Mouse (Mus musculus) liver, embryonic 14.5 days (tissue): ENCODE results near the gene Mbd6. TPM values are rescaled to one million over a fixed set of nuclear protein-coding genes. Genes with fewer than 3 reads are reported as not detected.

Experiments used
- ATAC-seq: fragments of 200-750 bp; cut with Nextera tagmentation; 2 replicates; pipeline ENCODE4 v1.8.0; 2017; ENCODE audit warnings: moderate number of reproducible peaks, mild to moderate bottlenecking, moderate library complexity; ENCODE audit not compliant: insufficient read depth
- DNase-seq, 3 experiments: peaks; one replicate each; pipeline ENCODE4 v3.0.0-alpha.2; 2012 to 2013; ENCODE audit warnings: low read depth in 3 of 3, low spot score in 3 of 3
- H3K27ac ChIP-seq: fragments of 300-500 bp; sonication (generic); 2 replicates; pipeline ENCODE4 v1.5.1; 2014; ENCODE audit warnings: moderate library complexity, mild to moderate bottlenecking, control low read depth, inconsistent platforms
- H3K27me3 ChIP-seq: fragments of 300-500 bp; sonication (generic); 2 replicates; pipeline ENCODE4 v1.6.1; 2014; ENCODE audit warnings: mild to moderate bottlenecking, low read length, moderate library complexity; ENCODE audit not compliant: control insufficient read depth, insufficient read depth
- H3K36me3 ChIP-seq: fragments of 300-500 bp; sonication (generic); replicated peaks from 2 replicates; pipeline ENCODE4 v1.6.1; 2014; ENCODE audit warnings: low read depth; ENCODE audit not compliant: control insufficient read depth, insufficient read depth
- H3K4me1 ChIP-seq, 2 experiments: fragments of 200-500 bp in 1 of 2; fragments of 300-500 bp in 1 of 2; sonication (generic) in 1 of 2; replicated peaks; 2 replicates each; pipeline ENCODE4 v1.6.1; 2012 to 2014; ENCODE audit warnings: antibody characterized with exemption in 1 of 2, inconsistent platforms in 1 of 2, low read length in 1 of 2; ENCODE audit not compliant: control insufficient read depth in 2 of 2, insufficient read depth in 2 of 2
- H3K4me2 ChIP-seq: fragments of 300-500 bp; sonication (generic); 2 replicates; pipeline ENCODE4 v1.6.1; 2014; ENCODE audit warnings: low read depth, mild to moderate bottlenecking, control low read depth, moderate library complexity
- H3K4me3 ChIP-seq, 2 experiments: fragments of 200-500 bp in 1 of 2; fragments of 300-500 bp in 1 of 2; sonication (generic) in 1 of 2; 2 replicates each; pipeline ENCODE4 v1.5.1; 2012 to 2014; ENCODE audit warnings: low read depth in 2 of 2, low read length in 2 of 2, mild to moderate bottlenecking in 2 of 2, control low read depth in 1 of 2, inconsistent platforms in 1 of 2, moderate library complexity in 1 of 2; ENCODE audit not compliant: insufficient read depth in 1 of 2
- H3K9ac ChIP-seq: fragments of 300-500 bp; sonication (generic); replicated peaks from 2 replicates; pipeline ENCODE4 v1.6.1; 2014; ENCODE audit warnings: mild to moderate bottlenecking, control low read depth, moderate library complexity
- H3K9me3 ChIP-seq: fragments of 300-500 bp; sonication (generic); 2 replicates; pipeline ENCODE4 v1.6.1; 2016; ENCODE audit warnings: low read length, mixed read lengths; ENCODE audit not compliant: control insufficient read depth
- CTCF ChIP-seq: IDR thresholded peaks from 2 replicates; pipeline ENCODE4 v1.5.1; 2016; ENCODE audit warnings: antibody characterized with exemption, low read depth, control low read depth
- EP300 ChIP-seq: IDR thresholded peaks from 2 replicates; pipeline ENCODE4 v1.6.1; 2016; ENCODE audit warnings: antibody characterized with exemption, low read depth
- WGBS: fragments of 180-500 bp; shearing (Covaris S2); extraction: QIAGEN DNeasy Blood & Tissue Kit; methylation state at CpG from one replicate; pipeline ENCODE4 v1.1.7; 2014; ENCODE audit not compliant: insufficient replicate concordance; 5-methylcytosine and 5-hydroxymethylcytosine counted together
- polyA plus RNA-seq, 2 experiments: library from polyadenylated mRNA; depleted of rRNA in 1 of 2; stranded (reverse) in 1 of 2; unstranded in 1 of 2; fragments of >200 nt; fragmentation: Nextera tagmentation in 1 of 2; extraction: Ambion mirVana in 1 of 2; gene quantifications; 2 replicates each; pipeline versions ENCODE4 v1.2.1 to v1.2.3; 2012 to 2014

The Mbd6 gene
- polyA plus RNA-seq, 2 experiments, result 5.6 to 11.0 TPM

DNA sequence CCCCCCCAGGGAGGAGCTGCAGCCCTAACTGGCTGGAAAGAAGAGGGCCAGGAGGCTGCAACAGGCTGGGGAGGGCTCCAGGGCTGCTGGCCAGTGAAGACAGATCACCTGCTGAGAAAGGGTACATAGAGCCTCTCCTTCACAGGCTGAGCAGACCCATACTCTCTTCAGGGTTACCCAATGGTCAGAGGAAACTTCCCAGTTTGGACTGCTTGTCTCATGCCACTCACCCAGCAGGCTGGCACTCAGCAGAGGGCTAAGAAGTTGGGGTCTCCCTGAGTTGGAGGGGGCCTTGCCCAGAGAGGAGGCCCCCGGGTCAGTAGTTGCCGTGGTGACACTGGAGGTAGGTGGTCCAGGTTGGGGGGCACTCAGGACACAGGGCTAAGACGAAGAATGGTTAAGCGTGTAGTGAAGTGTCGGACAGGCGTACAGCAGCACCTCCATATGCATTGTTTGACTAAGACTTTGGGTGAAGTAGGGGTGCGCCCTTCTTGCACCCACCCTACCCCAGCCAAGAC is 4.7 kb downstream of the Mbd6 start:
- Histone ChIP-seq H3K27me3 (no peaks in the 10 kb centered on the region), H3K27ac (no peak overlapping the region), H3K9me3 (no peaks in the 10 kb centered on the region; the same call in 1 of the 2 replicates), H3K9ac (no peak overlapping the region), H3K4me1 (peaks cover 0 to 13% of the 10 kb centered on the region in 2 experiments; a peak in 2 of 4 replicates), H3K36me3 (peaks cover 64% of the 10 kb centered on the region), H3K4me3 (no peak overlapping the region), H3K4me2 (no peak overlapping the region)
- DNase-seq, result no peak
- WGBS, result 94% methylated on average over 7 of the region's 7 CpGs
- ATAC-seq, result no peak
- TF ChIP-seq EP300 (no peak), CTCF (no peak)

DNA sequence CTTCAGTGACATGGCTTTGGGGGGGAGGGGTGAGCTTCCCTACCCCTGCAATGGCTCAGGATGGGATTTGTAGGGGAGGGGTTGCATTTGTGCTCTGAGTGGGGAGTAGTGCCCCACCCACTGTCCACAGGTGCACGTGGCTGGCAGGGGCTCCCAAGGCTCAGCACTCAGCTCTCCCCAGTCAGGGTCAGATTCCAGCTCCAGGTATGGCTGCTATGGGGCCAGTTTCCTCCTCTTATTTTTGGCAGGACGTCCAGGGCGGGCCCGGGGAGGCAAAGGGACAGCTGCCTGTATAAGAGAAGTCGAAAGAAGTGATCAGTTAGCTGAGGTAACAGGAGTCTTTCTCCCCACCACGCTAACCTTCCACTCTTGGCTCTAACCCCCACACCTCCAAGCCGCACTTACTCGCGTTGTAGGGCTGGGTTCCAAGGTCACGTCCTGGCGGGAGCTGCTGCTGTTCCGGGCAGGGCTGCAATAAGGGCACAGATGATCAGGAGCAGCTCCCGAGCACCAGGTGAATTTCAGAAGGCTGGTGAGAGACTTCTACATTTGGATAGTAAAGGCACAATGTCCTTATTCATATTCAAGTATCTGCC is 6.1 kb downstream of the Mbd6 start:
- Histone ChIP-seq H3K27ac (no peak overlapping the region), H3K9me3 (no peaks in the 10 kb centered on the region; the same call in 1 of the 2 replicates), H3K4me3 (no peak overlapping the region), H3K9ac (no peak overlapping the region), H3K4me1 (peaks cover 0 to 11% of the 10 kb centered on the region in 2 experiments; a peak in 2 of 4 replicates), H3K36me3 (peaks cover 70% of the 10 kb centered on the region), H3K4me2 (no peak overlapping the region), H3K27me3 (no peaks in the 10 kb centered on the region)
- TF ChIP-seq EP300 (no peak), CTCF (no peak)
- ATAC-seq (no peak), DNase-seq (no peak)
- 76% methylated on average over 13 of the region's 13 CpGs for WGBS

DNA sequence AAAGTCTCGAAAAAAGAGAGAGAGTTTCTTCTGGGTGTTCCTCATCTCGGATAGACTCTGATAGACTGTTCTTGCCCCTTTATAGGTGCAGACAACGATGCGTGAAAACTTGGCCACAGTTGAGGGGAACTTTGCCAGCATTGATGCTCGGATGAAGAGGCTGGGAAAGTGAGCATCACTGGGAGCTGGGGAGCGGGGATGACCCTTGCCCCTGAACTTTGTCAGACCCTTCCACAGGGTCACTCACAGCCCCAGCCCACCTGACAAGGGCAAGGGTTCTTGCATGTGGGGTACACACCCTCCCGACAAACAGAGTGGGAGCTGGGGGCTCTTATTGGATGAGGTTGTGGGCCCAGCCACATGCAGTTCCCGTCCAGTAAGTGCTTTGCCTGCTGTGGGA is 7.5 kb downstream of the Mbd6 start:
- Histone ChIP-seq H3K9ac (no peak overlapping the region), H3K27ac (no peak overlapping the region), H3K4me1 (no peaks in the 10 kb centered on the region), H3K9me3 (no peaks in the 10 kb centered on the region; the same call in 1 of the 2 replicates), H3K4me3 (no peak overlapping the region), H3K4me2 (no peak overlapping the region), H3K36me3 (peaks cover 75% of the 10 kb centered on the region), H3K27me3 (no peaks in the 10 kb centered on the region)
- DNase-seq, result no peak
- no peak for ATAC-seq
- WGBS, result 82% methylated on average over 8 of the region's 8 CpGs
- TF ChIP-seq CTCF (no peak), EP300 (no peak)

DNA sequence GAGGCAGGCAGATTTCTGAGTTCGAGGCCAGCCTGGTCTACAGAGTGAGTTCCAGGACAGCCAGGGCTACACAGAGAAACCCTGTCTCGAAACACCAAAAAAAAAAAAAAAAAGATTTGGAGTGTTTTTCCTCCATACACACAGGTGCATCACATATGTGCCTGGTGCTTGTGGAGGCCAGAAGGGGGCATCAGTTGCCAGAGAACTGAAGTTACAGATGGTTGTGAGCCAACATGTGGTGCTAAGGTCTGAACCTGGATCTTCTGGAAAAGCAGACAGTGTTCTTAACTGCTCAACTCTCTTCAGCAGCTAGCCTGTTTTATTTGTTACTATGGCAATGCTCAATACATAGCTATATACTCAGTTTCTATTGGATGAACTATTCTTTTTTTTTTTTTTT is 9.1 kb downstream of the Mbd6 start:
- no peak for DNase-seq
- Histone ChIP-seq H3K27me3 (no peaks in the 10 kb centered on the region), H3K4me3 (no peak overlapping the region), H3K27ac (no peak overlapping the region), H3K4me2 (no peak overlapping the region), H3K9me3 (no peaks in the 10 kb centered on the region; the same call in 1 of the 2 replicates), H3K36me3 (peaks cover 78% of the 10 kb centered on the region), H3K9ac (no peak overlapping the region), H3K4me1 (no peaks in the 10 kb centered on the region)
- ATAC-seq, result no peak
- WGBS, result 89% methylated on average over 1 of the region's 2 CpGs
- TF ChIP-seq EP300 (no peak), CTCF (peak; percentile 46)

DNA sequence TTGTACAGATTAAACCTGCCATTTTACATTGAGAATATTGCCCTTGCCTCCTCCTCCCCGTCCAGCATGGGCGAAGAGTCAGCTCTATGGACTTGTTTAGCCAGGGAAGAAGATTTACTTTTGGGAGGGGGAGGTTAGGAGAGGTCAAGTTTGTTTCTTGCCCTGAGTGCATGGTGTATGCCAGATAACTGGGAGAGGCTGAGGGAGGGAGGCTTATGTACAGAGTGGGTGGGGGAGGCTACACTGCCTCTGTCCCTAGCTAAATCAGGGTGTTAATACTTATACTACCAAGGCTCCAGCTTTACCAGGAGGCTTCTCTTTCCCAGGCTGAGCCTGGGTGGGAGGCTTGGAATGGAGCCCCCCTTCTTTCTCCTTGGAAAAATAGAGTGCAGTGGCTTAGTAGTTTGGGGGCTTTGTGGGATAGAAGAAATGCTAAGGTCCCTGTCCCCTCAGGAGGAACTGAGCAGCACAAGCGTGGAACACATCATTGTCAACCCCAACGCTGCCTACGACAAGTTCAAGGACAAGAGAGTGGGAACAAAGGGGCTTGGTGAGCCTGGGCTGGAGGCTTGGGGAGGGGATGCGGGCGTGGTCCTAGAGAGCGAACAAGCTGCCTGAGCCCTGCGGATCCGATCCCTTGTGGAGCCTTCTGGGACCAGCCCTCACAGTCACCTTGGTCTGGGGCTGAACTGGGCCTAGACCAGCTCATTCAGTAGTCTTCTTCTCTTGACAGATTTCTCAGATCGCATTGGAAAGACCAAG is 14.4 kb downstream of the Mbd6 start:
- Histone ChIP-seq H3K9ac (no peak overlapping the region), H3K9me3 (no peaks in the 10 kb centered on the region), H3K27me3 (no peaks in the 10 kb centered on the region), H3K4me2 (no peak overlapping the region), H3K4me3 (no peak overlapping the region), H3K4me1 (peaks cover 3 to 13% of the 10 kb centered on the region in 2 experiments; a peak in 3 of 4 replicates), H3K27ac (no peak overlapping the region), H3K36me3 (peaks cover 38% of the 10 kb centered on the region)
- WGBS, result 84% methylated on average over 11 of the region's 11 CpGs
- DNase-seq (no peak), ATAC-seq (no peak)
- no peak for TF ChIP-seq EP300
- TF ChIP-seq CTCF, result no peak
